Mouse (Mus musculus) liver, embryonic 12.5 days (tissue): ENCODE measurements around the gene Tmem235. TPM values are rescaled to one million over a fixed set of nuclear protein-coding genes. Genes with fewer than 3 reads are reported as not detected.
A peak's percentile ranks its signal among the peaks of the same experiment; 100 is the strongest.

Experiments used
- ATAC-seq: fragments of 200-750 bp; cut with Nextera tagmentation; 2 replicates; pipeline ENCODE4 v1.8.0; 2017; ENCODE audit warnings: moderate number of reproducible peaks, mild to moderate bottlenecking, moderate library complexity
- H3K27ac ChIP-seq: fragments of 300-500 bp; sonication (generic); 2 replicates; pipeline ENCODE4 v1.5.1; 2016; ENCODE audit warnings: mild to moderate bottlenecking
- H3K27me3 ChIP-seq: fragments of 300-500 bp; sonication (generic); replicated peaks from 2 replicates; pipeline ENCODE4 v1.6.1; 2016; ENCODE audit warnings: mild to moderate bottlenecking, moderate library complexity
- H3K36me3 ChIP-seq: fragments of 300-500 bp; sonication (generic); 2 replicates; pipeline ENCODE4 v1.6.1; 2016; ENCODE audit warnings: mild to moderate bottlenecking, moderate library complexity
- H3K4me1 ChIP-seq: fragments of 300-500 bp; sonication (generic); 2 replicates; pipeline ENCODE4 v1.6.1; 2016
- H3K4me2 ChIP-seq: fragments of 300-500 bp; sonication (generic); 2 replicates; pipeline ENCODE4 v1.6.1; 2016; ENCODE audit warnings: mild to moderate bottlenecking, moderate library complexity
- H3K4me3 ChIP-seq: fragments of 300-500 bp; sonication (generic); 2 replicates; pipeline ENCODE4 v1.5.1; 2016; ENCODE audit warnings: mild to moderate bottlenecking, moderate library complexity
- H3K9ac ChIP-seq: fragments of 300-500 bp; sonication (generic); 2 replicates; pipeline ENCODE4 v1.6.1; 2016; ENCODE audit warnings: mild to moderate bottlenecking, moderate library complexity
- H3K9me3 ChIP-seq: fragments of 300-500 bp; sonication (generic); replicated peaks from 2 replicates; pipeline ENCODE4 v1.6.1; 2016; ENCODE audit warnings: mild to moderate bottlenecking, moderate library complexity
- WGBS: fragments of 180-500 bp; shearing (Covaris S2); methylation state at CpG from one replicate; pipeline ENCODE4 v1.1.7; 2016; ENCODE audit not compliant: insufficient replicate concordance; 5-methylcytosine and 5-hydroxymethylcytosine counted together
- polyA plus RNA-seq: library from polyadenylated mRNA; unstranded; fragments of >200 nt; fragmentation: Nextera tagmentation; extraction: Ambion mirVana; gene quantifications from 2 replicates; pipeline ENCODE4 v1.2.1, GENCODE M21; 2016

Tmem235 gene
- polyA plus RNA-seq, 1 experiment from 2014 or later: not detected

DNA sequence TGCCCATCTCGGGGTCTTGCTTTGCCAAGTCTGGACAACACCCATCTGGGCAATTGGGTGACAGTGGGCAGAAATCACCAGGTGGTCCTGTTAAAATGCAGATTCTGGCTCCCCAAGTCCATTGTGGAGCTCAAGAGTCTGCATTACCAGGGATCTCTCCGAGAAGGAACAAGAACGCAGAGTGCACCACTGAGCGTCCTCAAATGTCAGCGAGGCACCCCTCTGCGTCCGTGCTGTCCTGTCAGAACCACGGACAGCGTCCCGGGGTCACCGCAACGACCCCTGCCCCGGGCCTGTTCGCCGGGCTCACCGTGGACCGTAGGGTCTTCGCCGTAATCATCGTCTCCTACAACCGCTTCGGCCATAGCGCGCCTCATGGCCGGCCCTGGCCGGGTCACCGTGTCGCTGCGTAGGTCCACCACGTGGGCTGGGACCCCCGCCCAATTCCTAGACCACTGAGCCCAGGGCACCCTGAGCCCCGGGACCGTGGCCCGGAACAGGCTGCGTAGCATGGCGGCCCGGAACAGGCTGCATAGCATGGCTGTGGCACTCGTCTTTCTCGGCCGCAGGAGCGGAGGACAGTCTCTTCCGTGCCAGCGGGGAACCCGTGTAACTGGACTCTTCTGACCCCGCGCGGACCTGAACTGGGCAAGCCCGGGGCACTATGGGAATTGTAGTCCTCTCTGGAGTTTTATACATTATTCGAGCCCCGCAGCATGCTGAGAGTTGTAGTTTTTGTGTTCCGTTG lies 12.5 kb downstream of the Tmem235 start, which contains the start of gene Tha1:
Gene Tha1 (minus strand): TSS at position 621 of the 748 bp plus-strand sequence.
- H3K27ac ChIP-seq: 0 out of 2 replicates have a peak within 1 kb of the TSS, but pooled peaks have one; percentile 28
- H3K9me3 ChIP-seq: no peaks in the 10 kb centered on the region
- H3K27me3 ChIP-seq: peaks cover 47% of the 10 kb centered on the region
- H3K36me3 ChIP-seq: no peaks in the 10 kb centered on the region
- peak within 1 kb of the TSS; percentile 77 for H3K4me2 ChIP-seq
- ATAC-seq: no peak
- H3K4me3 ChIP-seq: peak within 1 kb of the TSS; percentile 62
- H3K4me1 ChIP-seq: peaks cover 40% of the 10 kb centered on the region
- WGBS: 2% methylated on average over 51 of the region's 51 CpGs
- peak within 1 kb of the TSS; percentile 61 for H3K9ac ChIP-seq

DNA sequence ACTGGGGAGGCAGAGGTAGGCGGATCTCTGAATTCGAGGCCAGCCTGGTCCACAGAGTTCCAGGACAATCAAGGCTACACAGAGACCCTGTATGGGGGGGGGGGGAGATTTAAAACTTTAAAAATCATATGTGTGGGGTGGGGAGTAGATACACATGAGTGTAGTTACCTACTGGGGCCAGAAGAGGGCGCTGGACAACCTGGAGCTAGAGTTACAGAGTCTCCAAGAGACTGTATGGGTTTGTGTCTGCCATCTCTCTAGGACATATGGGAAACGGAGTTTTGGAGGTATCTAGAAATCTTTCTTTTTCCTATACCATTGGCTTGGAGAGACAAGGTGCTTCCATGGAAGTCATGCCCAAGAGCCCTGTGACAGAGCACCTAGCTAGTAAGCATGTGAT lies 13.9 kb downstream of the Tmem235 start:
- 41% methylated on average over 4 of the region's 4 CpGs for WGBS
- Histone ChIP-seq H3K9me3 (no peaks in the 10 kb centered on the region), H3K4me3 (no peak overlapping the region), H3K27me3 (peaks cover 52% of the 10 kb centered on the region), H3K9ac (no peak overlapping the region), H3K4me1 (peaks cover 53% of the 10 kb centered on the region), H3K4me2 (no peak overlapping the region), H3K36me3 (no peaks in the 10 kb centered on the region), H3K27ac (no peak overlapping the region)
- no peak for ATAC-seq

DNA sequence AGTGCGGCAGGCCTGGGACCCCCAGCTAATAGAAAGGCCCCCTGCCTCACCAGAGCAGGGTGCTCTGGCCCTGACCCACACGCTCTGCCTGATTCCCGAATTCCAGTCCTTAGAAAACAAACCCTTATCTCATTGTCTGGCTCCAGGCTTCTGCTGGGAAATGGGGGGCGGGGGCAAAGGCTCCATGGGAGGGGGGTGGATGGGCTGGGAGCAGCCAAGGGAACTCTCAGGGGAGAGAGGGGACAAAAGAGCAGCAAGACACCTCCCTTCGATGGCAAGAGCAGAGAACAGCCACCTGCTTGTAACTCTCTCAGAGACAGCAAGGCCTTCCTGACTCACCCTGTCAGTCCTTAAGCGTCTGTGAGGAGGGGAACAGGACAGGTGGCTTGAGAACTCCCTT lies 15.1 kb downstream of the Tmem235 start:
- no peak for ATAC-seq
- no peaks in the 10 kb centered on the region for H3K9me3 ChIP-seq
- peaks cover 55% of the 10 kb centered on the region for H3K4me1 ChIP-seq
- no peak overlapping the region for H3K4me3 ChIP-seq
- no peak overlapping the region for H3K4me2 ChIP-seq
- H3K27me3 ChIP-seq: peaks cover 50% of the 10 kb centered on the region
- H3K27ac ChIP-seq: no peak overlapping the region
- 46% methylated on average over 6 of the region's 6 CpGs for whole genome bisulfite sequencing
- no peaks in the 10 kb centered on the region for H3K36me3 ChIP-seq
- H3K9ac ChIP-seq: no peak overlapping the region

GRCm38 (mm10) chr11:117877917-117878745 lies 17.6 kb downstream of the Tmem235 start:
- H3K9ac ChIP-seq: no peak overlapping the region
- WGBS: 8% methylated on average over 13 of the region's 13 CpGs
- peak overlapping the region; percentile 16 for H3K27ac ChIP-seq
- H3K36me3 ChIP-seq: no peaks in the 10 kb centered on the region
- H3K4me2 ChIP-seq: peak overlapping the region; percentile 50
- no peaks in the 10 kb centered on the region for H3K9me3 ChIP-seq
- H3K4me3 ChIP-seq: no peak overlapping the region
- peaks cover 61% of the 10 kb centered on the region for H3K4me1 ChIP-seq
- peaks cover 35% of the 10 kb centered on the region for H3K27me3 ChIP-seq
- peak; percentile 50 for ATAC-seq

GRCm38 (mm10) chr11:117878892-117879291 lies 18.3 kb downstream of the Tmem235 start:
- WGBS: 9% methylated on average over 8 of the region's 8 CpGs
- Histone ChIP-seq H3K4me1 (peaks cover 60% of the 10 kb centered on the region), H3K4me3 (no peak overlapping the region), H3K9ac (no peak overlapping the region), H3K36me3 (no peaks in the 10 kb centered on the region), H3K27ac (peak overlapping the region; percentile 16), H3K4me2 (peak overlapping the region; percentile 50), H3K27me3 (peaks cover 28% of the 10 kb centered on the region; the same call in 1 of the 2 replicates), H3K9me3 (no peaks in the 10 kb centered on the region)
- no peak for ATAC-seq

- no peak overlapping the region for H3K9ac ChIP-seq
- H3K4me3 ChIP-seq: no peak overlapping the region
- H3K4me1 ChIP-seq: peaks cover 60% of the 10 kb centered on the region
- no peaks in the 10 kb centered on the region for H3K9me3 ChIP-seq
- no peak overlapping the region for H3K27ac ChIP-seq
- peaks cover 32% of the 10 kb centered on the region; the same call in 1 of the 2 replicates for H3K27me3 ChIP-seq
- no peaks in the 10 kb centered on the region for H3K36me3 ChIP-seq
- no peak for ATAC-seq
- no peak overlapping the region for H3K4me2 ChIP-seq
- 65% methylated on average over 6 of the region's 6 CpGs for WGBS
Measured at GRCm38 (mm10) chr11:117879676-117880075, 19.1 kb downstream of the Tmem235 start.

- H3K9me3 ChIP-seq: no peaks in the 10 kb centered on the region
- H3K4me3 ChIP-seq: no peak overlapping the region
- H3K27ac ChIP-seq: no peak overlapping the region
- WGBS: 71% methylated on average over 9 of the region's 9 CpGs
- H3K9ac ChIP-seq: no peak overlapping the region
- no peak for ATAC-seq
- H3K27me3 ChIP-seq: peaks cover 38% of the 10 kb centered on the region
- H3K4me2 ChIP-seq: no peak overlapping the region
- peaks cover 56% of the 10 kb centered on the region for H3K4me1 ChIP-seq
- no peaks in the 10 kb centered on the region for H3K36me3 ChIP-seq
Measured at GRCm38 (mm10) chr11:117880336-117880976, 19.9 kb downstream of the Tmem235 start.

DNA sequence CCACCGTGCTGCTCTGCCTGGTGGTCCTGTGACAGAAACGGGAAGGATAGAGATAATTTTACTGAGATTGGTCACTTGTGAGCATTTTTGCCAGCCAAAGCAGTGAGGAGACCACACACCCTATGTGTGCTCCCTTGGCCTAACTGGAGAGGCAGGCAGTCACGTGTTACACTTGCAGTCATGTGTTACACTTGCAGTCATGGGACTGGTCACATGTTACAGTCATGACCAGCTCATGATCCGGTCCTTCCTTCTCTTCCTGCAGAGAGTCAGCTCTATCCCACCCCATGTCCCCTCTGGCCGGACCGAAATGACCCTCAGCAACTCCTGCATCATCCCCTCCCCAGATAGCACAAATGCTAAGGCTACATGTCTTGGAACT lies 20.4 kb downstream of the Tmem235 start:
- 58% methylated on average over 6 of the region's 6 CpGs for WGBS
- Histone ChIP-seq H3K27me3 (peaks cover 38% of the 10 kb centered on the region), H3K4me3 (no peak overlapping the region), H3K9ac (no peak overlapping the region), H3K36me3 (no peaks in the 10 kb centered on the region), H3K9me3 (no peaks in the 10 kb centered on the region), H3K4me2 (no peak overlapping the region), H3K27ac (peak overlapping the region; percentile 28; the same call in 1 of the 2 replicates), H3K4me1 (peaks cover 55% of the 10 kb centered on the region)
- no peak for ATAC-seq

DNA sequence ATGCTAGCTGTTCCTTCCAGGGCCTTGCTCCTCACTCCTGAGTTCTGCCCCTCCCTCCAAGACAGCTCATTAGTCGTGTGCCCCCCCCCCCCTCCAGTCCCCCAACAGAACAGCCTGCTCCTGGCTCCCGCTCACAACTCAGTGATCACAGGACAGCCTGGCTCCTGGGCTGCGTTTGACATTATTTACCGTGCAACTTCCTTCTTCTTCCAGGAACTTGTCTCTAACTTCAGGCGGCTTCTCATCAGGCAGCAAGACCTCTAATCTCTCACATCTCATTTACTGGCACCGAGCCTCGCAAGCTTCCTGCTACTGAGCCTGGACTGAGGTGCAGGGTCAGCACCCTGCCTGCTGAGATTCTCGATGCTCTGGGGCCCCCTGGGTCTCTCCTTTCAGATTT lies 21.2 kb downstream of the Tmem235 start:
- Histone ChIP-seq H3K36me3 (no peaks in the 10 kb centered on the region), H3K27ac (peak overlapping the region; percentile 58), H3K4me2 (no peak overlapping the region), H3K9me3 (no peaks in the 10 kb centered on the region), H3K27me3 (peaks cover 38% of the 10 kb centered on the region), H3K4me3 (no peak overlapping the region), H3K4me1 (peaks cover 60% of the 10 kb centered on the region), H3K9ac (no peak overlapping the region)
- WGBS: 6% methylated on average over 8 of the region's 8 CpGs
- ATAC-seq: no peak

- Histone ChIP-seq H3K4me1 (peaks cover 58% of the 10 kb centered on the region), H3K9ac (no peak overlapping the region), H3K4me3 (no peak overlapping the region), H3K9me3 (no peaks in the 10 kb centered on the region), H3K27me3 (peaks cover 36% of the 10 kb centered on the region), H3K27ac (peak overlapping the region; percentile 58), H3K4me2 (no peak overlapping the region), H3K36me3 (no peaks in the 10 kb centered on the region)
- ATAC-seq: no peak
- 48% methylated on average over 1 of the region's 1 CpGs for WGBS
Measured at GRCm38 (mm10) chr11:117882208-117882607, 21.7 kb downstream of the Tmem235 start.

DNA sequence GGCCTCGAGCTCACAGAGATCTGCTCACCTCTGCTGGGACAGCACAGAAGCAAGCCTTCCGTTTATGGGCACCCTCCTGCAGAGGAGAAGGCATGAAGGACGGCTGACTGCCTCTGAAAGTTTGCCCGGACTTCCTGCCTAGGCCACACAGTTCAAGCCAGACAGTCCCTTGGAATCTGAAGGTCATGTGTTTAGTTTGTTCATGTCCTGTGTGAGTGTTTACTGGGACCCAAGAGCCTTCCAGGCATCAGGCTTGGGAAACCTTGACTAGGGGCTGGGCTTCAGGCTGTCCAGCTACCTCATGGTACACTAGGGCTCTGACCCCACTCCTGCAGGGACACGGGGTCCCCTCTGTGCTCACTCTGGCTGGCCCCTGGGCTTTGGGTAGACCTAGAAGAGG lies 25.4 kb downstream of the Tmem235 start:
- no peak for ATAC-seq
- no peaks in the 10 kb centered on the region for H3K9me3 ChIP-seq
- peaks cover 49% of the 10 kb centered on the region for H3K27me3 ChIP-seq
- no peak overlapping the region for H3K4me3 ChIP-seq
- WGBS: 28% methylated on average over 5 of the region's 5 CpGs
- H3K27ac ChIP-seq: no peak overlapping the region
- H3K4me1 ChIP-seq: peaks cover 61% of the 10 kb centered on the region
- no peak overlapping the region for H3K4me2 ChIP-seq
- no peaks in the 10 kb centered on the region for H3K36me3 ChIP-seq
- no peak overlapping the region for H3K9ac ChIP-seq
